Mouse (Mus musculus) MEL-GATA-1-ER (cell line): ENCODE results near the gene Ifi213.
"Not testable (repeated sequence)": the region's sequence is repeated elsewhere in the genome, so short reads cannot be mapped to it uniquely, and the experiment has no call there.

Source experiments
- DNase-seq: peaks from one replicate; pipeline ENCODE4 v3.0.0-alpha.2; 2012; ENCODE audit warnings: low read depth; ENCODE audit errors: extremely low read depth

Ifi213 gene

GRCm38 (mm10) chr1:173598838-173599494 lies at the start of gene Ifi213:
Ifi213 (minus strand) TSS chr1:173599274.
- DNase-seq, result not testable (repeated sequence)

- DNase-seq, result no peak
These were observed 46.3 kb upstream of the Ifi213 start for GRCm38 (mm10) chr1:173645393-173645792.

GRCm38 (mm10) chr1:173633969-173634645 lies 35.0 kb upstream of the Ifi213 start:
- DNase-seq, result no peak

- DNase-seq, result not testable (repeated sequence)
These were observed 31.5 kb upstream of the Ifi213 start, which contains the start of gene Ifi209 for GRCm38 (mm10) chr1:173630622-173631021. Ifi209 (plus strand) TSS chr1:173630917.

- DNase-seq, result no peak
These were observed 27.6 kb upstream of the Ifi213 start for GRCm38 (mm10) chr1:173626686-173627085.

GRCm38 (mm10) chr1:173624052-173624451 lies 25.0 kb upstream of the Ifi213 start:
- DNase-seq, result no peak

GRCm38 (mm10) chr1:173622216-173622615 lies 23.1 kb upstream of the Ifi213 start:
- not testable (repeated sequence) for DNase-seq

GRCm38 (mm10) chr1:173610291-173610690 lies 11.2 kb upstream of the Ifi213 start:
- not testable (repeated sequence) for DNase-seq

GRCm38 (mm10) chr1:173589698-173590097 lies 9.4 kb downstream of the Ifi213 start:
- DNase-seq, result not testable (repeated sequence)

GRCm38 (mm10) chr1:173579921-173580585 lies 19.0 kb downstream of the Ifi213 start:
- no peak for DNase-seq

GRCm38 (mm10) chr1:173579079-173579478 lies 20.0 kb downstream of the Ifi213 start:
- no peak for DNase-seq

GRCm38 (mm10) chr1:173550491-173551050 lies 48.5 kb downstream of the Ifi213 start:
- not testable (repeated sequence) for DNase-seq

- DNase-seq, result not testable (repeated sequence)
These were observed 50.3 kb downstream of the Ifi213 start for GRCm38 (mm10) chr1:173548798-173549197.

GRCm38 (mm10) chr1:173535791-173536190 lies 63.3 kb downstream of the Ifi213 start, which contains the start of gene Ifi214:
Ifi214 (minus strand) TSS chr1:173535957.
- DNase-seq, result not testable (repeated sequence)

- no peak for DNase-seq
These were observed 77.6 kb downstream of the Ifi213 start for GRCm38 (mm10) chr1:173521452-173521851.
